Mouse (Mus musculus) brain, adult 2 months (tissue): ENCODE data around the gene Fgfbp3.
A peak's percentile ranks its signal among the peaks of the same experiment; 100 is the strongest.
"Not testable (repeated sequence)": the region's sequence is repeated elsewhere in the genome, so short reads cannot be mapped to it uniquely, and the experiment has no call there.

Experiments used
- DNase-seq: peaks from one replicate; pipeline ENCODE4 v3.0.0; 2011; ENCODE audit warnings: low read depth, low spot score

The Fgfbp3 gene

DNA sequence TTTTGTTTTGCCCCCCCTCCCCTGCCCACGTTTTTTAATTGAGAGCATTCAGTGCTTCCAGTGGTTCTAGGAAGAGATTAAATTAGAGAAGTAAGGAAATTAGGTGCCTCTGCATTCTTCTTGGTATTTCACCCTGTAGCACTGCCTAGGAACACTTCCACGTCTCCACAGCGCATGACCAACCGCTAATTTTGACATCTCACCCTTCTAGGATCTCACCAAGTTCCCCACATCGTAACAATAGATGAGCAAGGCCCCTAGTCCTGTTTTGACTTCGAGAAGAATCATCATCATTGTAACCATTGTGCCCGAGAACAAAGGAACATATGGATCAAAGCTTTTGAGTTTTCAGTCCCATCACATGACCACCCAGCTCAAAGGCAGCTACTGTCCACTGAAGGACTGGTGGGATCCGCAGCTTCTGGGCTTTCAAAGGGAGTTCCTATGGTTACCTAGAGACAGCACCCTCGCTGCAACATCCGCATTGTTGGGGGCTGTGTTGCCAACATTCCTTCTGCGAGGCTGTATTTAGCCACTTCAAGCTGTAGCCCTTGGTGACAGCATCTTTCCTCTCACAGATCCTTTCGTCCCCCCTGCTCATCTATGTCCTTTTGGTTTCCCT, 8.9 kb downstream of the Fgfbp3 start:
- peak; percentile 83 for DNase-seq

DNA sequence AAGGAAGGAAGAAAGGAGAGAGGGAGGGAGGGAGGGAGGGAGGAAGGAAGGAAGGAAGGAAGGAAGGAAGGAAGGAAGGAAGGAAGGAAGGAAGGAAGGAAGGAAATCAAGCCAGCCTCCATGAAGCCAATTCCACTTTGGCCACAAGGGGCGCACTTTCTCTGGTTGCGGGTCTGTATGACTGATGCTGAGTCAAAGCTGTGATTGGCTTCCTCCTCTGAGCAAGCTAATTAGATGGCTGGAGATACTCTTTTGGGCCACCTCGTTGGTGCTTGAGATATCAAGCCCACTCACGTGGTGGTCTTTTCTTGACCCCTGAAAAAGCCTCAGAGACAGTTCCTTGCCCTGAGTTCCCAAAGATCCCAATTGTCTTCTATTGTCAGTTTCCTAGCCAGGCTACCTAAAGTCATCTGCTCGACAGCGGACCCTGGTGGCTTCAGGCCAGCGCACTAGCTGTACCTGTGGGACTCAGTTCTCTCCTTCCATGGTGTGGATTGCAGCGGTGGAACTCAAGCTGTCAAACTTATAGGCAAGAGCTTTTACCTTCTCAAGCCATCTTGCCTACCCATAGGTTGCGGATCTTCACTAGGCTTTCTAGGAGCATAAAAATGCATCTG, 9.6 kb downstream of the Fgfbp3 start:
- DNase-seq: peak; percentile 83

DNA sequence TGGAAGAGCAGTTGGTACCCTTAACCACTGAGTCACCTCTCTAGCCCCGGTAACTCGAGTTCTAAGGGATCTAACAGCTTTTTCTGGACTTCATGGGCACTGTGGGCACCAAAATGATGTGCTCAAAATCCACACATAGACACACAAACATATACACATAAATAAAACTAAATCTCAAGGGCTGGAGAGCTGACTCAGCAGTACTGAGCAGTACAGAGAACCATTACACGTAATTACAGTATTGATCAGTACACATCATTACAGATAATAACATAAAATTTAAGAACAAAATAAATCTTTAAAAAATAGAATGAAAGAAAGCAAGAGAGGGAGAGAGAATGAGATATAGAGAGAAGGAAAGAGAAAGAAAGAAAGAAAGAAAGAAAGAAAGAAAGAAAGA, 10.3 kb downstream of the Fgfbp3 start:
- DNase-seq: no peak

DNA sequence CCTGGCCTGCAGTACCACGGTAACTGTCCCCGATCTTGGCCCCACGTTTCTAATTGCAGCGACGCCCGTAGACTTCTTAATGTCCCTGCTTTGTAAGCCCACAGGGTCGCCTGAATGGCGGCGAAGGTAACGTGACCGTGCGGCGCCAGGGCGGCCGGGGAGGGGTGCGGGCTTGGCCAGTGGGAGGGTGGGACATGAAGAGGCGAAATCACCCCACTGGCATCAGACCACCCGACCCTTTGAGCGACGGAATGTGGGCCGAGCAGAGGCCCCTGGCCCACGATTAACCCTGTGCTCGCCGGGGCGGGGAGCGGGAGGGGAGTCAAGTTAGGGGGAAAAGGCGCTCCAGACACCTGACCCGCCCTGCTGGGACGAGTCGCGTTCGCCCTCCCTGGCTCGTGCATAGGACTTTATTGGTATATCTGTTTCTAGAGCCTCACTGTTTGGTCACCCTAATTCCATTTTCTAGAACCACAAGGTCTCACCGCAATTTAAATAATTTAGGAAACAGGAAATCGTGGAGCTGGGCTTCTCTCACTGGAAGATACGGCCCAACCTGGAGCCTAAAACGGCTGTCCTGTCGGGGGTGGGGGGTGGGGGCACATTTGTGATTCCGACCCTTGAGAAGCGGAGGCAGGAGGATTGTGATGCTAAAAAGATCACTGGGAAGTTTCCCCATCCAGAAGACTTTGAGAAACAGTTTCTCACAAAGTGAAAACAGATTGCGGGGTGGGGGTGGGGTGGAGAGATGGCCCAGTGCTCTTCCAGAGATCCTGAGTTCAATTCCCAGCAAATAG, 15.0 kb downstream of the Fgfbp3 start:
- DNase-seq: peak; percentile 62

DNA sequence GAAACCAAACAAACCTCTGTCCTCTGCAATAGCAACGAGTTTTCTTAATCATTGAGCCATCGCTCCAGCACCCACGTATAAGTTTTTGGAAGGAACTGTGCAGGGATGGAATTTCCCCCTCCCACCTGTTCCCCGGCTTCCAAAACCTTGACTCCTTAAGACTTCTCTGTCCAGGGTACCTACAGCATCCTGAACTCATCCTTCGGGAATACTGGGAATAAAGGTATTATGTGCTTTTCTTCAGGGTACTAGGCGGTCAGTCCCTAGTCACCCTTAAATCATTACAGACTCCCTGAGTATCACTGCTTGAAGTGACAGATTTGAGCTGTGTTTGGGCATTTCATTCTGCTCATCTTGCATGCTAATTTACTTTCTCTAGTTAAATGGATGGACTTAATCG, 16.0 kb downstream of the Fgfbp3 start:
- no peak for DNase-seq

DNA sequence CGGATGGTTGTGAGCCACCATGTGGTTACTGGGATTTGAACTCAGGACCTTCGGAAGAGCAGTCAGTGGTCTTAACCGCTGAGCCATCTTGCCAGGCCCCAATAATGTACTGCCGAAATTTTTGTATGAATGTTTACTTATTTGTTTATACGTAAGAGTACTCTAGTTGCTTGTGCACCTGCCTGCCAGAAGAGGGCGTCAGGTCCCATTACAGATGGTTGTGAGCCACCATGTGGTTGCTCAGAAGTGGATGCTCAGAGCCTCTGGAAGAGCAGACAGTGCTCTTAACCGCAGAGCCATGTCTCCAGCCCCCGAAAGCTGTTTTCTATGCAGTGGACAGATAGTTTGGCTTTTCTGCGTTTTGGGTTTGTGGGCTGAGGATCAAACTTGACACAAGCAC, 21.6 kb downstream of the Fgfbp3 start:
- peak; percentile 64 for DNase-seq

DNA sequence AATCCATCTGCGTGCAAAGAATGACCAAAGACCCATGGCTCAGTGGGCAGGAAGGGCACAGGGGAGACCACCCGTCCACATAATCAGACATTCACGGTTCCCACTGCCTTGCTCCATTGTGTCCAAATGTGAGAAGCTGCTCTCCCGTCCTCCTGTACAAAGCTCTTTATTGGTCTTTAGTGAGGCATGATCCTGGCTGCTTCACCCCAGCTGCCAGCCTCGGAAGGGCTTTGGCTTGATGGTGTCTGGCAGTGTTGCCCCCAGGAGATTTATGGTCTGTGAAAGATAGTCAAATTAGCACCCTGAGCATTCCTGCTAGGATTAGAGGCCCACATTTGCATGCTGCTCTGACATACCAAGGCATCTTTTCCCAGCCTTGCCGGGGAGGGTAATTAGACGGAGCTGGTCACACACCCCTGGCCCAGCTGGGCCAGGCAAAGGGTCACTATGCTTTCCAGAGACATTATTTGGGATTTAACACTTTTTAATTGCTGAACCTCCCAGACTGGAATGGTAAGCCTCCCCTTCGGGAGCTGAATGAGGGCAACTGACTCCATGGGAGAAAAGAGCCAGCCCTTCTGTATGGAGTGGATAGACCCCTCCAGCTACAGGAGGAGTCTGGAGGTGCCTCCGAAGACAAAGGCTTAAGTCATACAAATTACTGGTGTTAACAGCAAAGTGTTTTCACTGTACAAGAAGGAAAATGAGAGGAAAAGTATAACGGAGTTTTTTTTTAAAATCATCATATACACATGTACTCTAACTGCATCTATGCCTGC, 22.4 kb downstream of the Fgfbp3 start:
- DNase-seq: no peak

DNA sequence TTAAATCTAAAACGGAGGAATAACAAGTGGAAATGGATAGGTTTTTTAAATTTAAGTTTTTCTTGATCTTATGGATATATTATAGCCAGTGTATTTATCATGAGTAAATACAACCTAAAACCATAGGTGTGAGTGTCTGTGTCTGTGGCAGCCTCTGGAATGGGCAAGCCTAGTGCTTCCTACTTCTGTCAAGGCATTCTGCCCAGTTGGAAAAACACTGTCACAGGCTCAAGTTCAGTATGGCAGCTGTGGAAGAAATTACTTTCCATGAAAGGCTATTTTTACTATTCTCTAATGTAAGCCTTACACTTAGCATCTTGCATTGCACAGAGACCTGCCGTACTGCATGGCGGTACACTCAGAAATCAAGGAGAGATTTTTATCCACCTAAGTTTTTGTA, 27.7 kb downstream of the Fgfbp3 start:
- peak; percentile 39 for DNase-seq

DNA sequence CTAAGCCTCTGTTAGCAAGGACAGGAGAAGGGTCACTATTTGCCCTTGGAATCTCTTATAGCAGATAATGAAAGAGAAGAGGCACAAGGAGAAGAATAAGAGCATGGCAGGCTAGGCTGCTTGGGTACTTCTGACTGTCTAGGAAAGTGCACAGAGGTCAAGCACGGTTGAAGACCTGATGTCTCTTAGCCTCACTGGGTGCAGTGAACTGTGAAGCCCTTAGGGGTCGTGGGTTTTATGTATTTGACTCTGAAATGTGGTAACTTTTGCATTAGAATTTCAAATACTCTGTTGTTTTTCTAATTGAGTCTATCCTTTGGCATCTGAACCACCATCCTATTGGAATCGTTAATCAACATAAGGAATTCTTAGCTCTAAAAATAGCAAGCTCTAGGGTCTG, 31.7 kb downstream of the Fgfbp3 start:
- no peak for DNase-seq

DNA sequence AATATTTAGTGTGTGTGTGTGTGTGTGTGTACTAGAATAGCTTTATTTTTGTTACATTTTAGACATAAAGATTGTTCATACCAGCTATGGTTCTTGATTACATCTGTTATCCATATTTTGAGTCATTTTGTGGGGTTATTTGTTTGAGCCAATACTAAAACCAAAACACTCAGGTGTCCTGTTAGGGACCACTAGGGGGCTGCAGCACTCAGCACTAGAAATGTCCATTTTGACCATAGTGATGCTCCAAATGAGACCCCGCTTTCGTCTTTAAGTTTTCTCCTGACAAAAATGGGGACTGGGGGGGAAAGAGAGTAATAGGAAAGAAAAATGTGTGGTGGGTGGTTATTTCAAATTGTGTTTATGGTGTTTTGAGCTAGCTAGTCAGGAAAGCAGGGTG, 33.1 kb downstream of the Fgfbp3 start:
- DNase-seq: no peak

DNA sequence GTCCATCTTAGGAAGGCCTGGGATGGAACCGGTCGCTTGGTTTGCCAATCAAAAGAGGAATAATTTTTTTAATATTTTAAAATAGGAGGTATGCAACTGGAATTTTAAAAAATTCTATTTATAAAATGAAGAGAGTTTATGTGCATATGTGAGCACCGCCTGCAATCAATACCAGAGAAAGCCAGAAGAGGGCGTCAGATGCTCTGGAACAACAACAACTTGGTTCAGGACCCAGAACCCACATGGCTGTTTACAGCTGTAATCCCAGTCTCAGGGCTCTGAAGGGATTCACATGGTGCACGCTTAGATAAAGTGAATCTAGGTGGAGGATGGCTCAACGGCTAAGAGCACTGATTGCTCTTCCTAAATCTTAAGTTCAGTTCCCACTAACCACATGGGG, 36.3 kb downstream of the Fgfbp3 start:
- peak; percentile 49 for DNase-seq

DNA sequence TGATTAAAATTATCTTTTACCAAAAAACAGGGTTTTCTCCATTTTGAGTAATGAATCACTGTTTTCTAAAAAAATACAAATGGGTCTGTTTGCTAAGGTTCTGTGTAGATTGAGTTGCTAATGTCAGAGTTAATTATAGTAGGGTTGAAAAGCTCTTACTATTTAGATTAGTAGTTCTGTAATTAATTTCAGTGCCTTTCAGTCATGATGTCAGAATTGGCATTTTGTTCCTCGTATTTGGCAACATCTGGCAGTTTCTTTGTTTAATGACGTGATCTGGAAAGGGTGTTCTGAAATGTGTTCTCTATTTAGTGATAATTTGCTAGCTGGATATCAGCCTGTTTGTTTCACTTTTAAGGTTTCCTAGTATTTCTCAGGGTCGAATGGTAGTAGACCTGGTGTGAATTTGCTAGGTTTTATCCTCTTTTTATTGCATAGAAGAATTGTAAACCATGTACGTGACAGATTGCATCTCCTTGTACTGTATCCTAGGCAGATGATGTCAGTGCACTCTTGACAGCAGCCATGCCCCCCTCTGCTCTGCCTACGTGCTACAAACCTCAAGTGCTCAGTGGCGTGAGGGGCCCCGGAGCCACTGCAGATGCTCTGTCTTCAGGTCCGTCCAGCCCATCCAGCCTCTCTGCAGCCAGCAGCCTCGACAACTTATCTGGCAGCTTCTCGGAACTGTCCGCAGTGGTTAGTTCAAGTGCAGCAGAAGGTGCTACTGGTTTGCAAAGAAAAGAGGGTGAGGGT, 40.5 kb downstream of the Fgfbp3 start:
- peak; percentile 40 for DNase-seq

DNA sequence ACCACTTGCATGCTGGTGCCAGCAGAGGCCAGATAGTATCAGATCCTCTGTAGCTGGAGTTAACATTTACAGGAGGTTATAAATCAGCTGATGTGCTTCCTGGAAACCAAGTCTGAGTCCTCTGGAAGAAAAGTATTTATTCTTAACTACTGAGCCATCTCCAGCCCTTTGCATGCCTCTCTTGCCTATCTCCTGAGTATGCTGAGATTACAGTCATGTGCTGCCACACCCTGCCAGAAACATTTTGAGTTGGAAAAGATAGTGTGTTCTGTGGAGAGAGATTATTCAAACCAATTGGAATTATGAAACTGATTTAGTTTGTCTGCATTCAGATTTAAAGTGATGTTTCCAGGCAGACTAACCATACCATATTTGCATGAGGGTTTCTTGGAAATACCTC, 42.1 kb downstream of the Fgfbp3 start:
- no peak for DNase-seq

DNA sequence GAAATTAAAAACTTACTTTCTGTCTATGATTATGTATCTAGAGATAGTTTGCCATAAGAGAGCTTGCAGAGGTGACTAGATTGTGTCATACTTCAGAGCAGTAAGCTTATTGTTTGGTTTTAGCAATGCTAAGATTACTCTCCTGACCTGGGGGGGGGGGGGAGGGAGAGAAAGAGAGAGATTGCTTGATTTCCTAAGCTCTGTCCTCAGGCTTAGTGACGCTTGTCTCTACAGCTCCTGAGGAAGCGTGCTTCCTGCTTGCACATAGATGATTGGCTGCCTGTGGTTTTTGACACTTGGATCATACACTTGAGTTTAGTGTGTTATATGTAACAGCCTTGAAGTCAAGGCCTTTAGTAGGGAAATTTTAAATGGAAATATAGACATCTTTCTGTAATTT, 44.8 kb downstream of the Fgfbp3 start:
- DNase-seq: no peak

DNA sequence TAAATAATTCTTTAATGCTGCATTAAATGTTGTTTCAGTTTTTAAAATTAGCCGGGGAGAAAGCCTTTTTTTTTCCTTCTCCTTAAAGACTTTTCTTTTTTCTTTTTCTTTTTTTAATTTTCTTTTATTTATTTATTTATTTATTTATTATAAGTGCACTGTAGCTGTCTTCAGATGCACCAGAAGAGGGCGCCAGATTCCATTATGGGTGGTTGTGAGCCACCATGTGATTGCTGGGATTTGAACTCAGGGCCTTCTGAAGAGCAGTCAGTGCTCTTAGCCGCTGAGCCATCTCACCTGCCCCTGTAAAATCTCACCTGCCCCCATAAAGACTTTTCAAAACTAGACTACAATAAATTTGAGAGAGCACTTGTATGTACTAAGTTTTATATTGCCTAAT, 50.7 kb downstream of the Fgfbp3 start:
- not testable (repeated sequence) for DNase-seq
